Mouse (Mus musculus) ES-E14 (cell line): Measurements from ENCODE around the gene Wdr43. TPM values are rescaled to one million over a fixed set of nuclear protein-coding genes. Genes with fewer than 3 reads are reported as not detected.
"Not testable (repeated sequence)": the region's sequence is repeated elsewhere in the genome, so short reads cannot be mapped to it uniquely, and the experiment has no call there.

Experiments
- DNase-seq: peaks from one replicate; pipeline ENCODE4 v3.0.0-alpha.2; 2013; ENCODE audit warnings: low read depth, low spot score
- H3K27ac ChIP-seq: 2 replicates; pipeline ENCODE4 v1.5.1; 2012; ENCODE audit warnings: low read depth, mild to moderate bottlenecking, low read length, moderate library complexity, mixed read lengths; ENCODE audit not compliant: poor library complexity, insufficient read depth, severe bottlenecking
- H3K36me3 ChIP-seq: 2 replicates; pipeline ENCODE4 v1.6.1; 2012; ENCODE audit warnings: mild to moderate bottlenecking, low read length, moderate library complexity, mixed read lengths; ENCODE audit not compliant: control insufficient read depth, poor library complexity, insufficient read depth, severe bottlenecking
- H3K4me1 ChIP-seq, 2 experiments: fragments of 150-350 bp in 1 of 2; sonication (generic) in 1 of 2; 2 replicates each; pipeline ENCODE4 v1.6.1; 2012; ENCODE audit warnings: low read length in 2 of 2, mild to moderate bottlenecking in 1 of 2, mixed read lengths in 1 of 2; ENCODE audit not compliant: control insufficient read depth in 2 of 2, insufficient read depth in 2 of 2, poor library complexity in 1 of 2
- H3K4me3 ChIP-seq, 2 experiments: fragments of 150-350 bp in 1 of 2; sonication (generic) in 1 of 2; 2 replicates each; pipeline ENCODE4 v1.5.1; 2012; ENCODE audit warnings: low read length in 2 of 2, low read depth in 1 of 2, mild to moderate bottlenecking in 1 of 2, mixed read lengths in 1 of 2; ENCODE audit not compliant: insufficient read depth in 1 of 2, poor library complexity in 1 of 2, severe bottlenecking in 1 of 2
- H3K9ac ChIP-seq: 2 replicates; pipeline ENCODE4 v1.6.1; 2012; ENCODE audit warnings: low read depth, mild to moderate bottlenecking, low read length, mixed read lengths; ENCODE audit not compliant: poor library complexity, insufficient read depth, severe bottlenecking
- H3K9me3 ChIP-seq: fragments of 150-350 bp; sonication (generic); 2 replicates; pipeline ENCODE4 v1.6.1; 2012; ENCODE audit warnings: low read depth, mild to moderate bottlenecking, low read length; ENCODE audit not compliant: control insufficient read depth, insufficient read depth
- CHD2 ChIP-seq: IDR thresholded peaks from 2 replicates; pipeline ENCODE4 v1.6.1; 2014; ENCODE audit warnings: mild to moderate bottlenecking, low read depth, low read length, inconsistent platforms
- HCFC1 ChIP-seq: IDR thresholded peaks from 2 replicates; pipeline ENCODE4 v1.6.1; 2012; ENCODE audit warnings: low read length, inconsistent platforms, borderline replicate concordance; ENCODE audit not compliant: insufficient read depth
- MAFK ChIP-seq: IDR thresholded peaks from 2 replicates; pipeline ENCODE4 v1.6.1; 2014; ENCODE audit warnings: mild to moderate bottlenecking, low read depth, low read length, inconsistent platforms; ENCODE audit not compliant: insufficient read depth
- ZC3H11A ChIP-seq: IDR thresholded peaks from 2 replicates; pipeline ENCODE4 v1.6.1; 2012; ENCODE audit warnings: low read depth, mild to moderate bottlenecking, inconsistent platforms, low read length, borderline replicate concordance
- ZNF384 ChIP-seq: IDR thresholded peaks from 2 replicates; pipeline ENCODE4 v1.6.1; 2012; ENCODE audit warnings: low read depth, low read length, inconsistent platforms
- in situ Hi-C, 2 experiments: fragments of 600-800 bp; cut with MboI; formaldehyde crosslinking; loops; one replicate each; pipeline ENCODE4 v1.15.1; 2025; ENCODE audit warnings: low sequenced_read_pairs in 2 of 2, inconsistent platforms in 1 of 2; ENCODE audit not compliant: unreplicated experiment in 2 of 2
- total RNA-seq: library from RNA; depleted of rRNA; stranded (reverse); fragments of 300-350 nt; gene quantifications from 2 replicates; pipeline ENCODE4 v1.2.3, GENCODE M21; 2012

Wdr43 gene
- total RNA-seq, 1 experiment: 264 TPM

GRCm38 (mm10) chr17:71636786-71637185, 21.1 kb downstream of the Wdr43 start:
- H3K36me3 ChIP-seq: peaks cover 65% of the 10 kb centered on the region
- H3K9me3 ChIP-seq: no peaks in the 10 kb centered on the region
- H3K4me3 ChIP-seq: no peak overlapping the region
- in situ Hi-C loops: no loop called here
- H3K27ac ChIP-seq: no peak overlapping the region
- H3K4me1 ChIP-seq: peaks cover 0 to 2% of the 10 kb centered on the region in 2 experiments; a peak in 1 of 4 replicates
- no peak overlapping the region for H3K9ac ChIP-seq
- TF ChIP-seq CHD2: no peak
- DNase-seq: no peak

- Histone ChIP-seq H3K36me3 (peaks cover 62% of the 10 kb centered on the region), H3K4me3 (no peak overlapping the region), H3K27ac (no peak overlapping the region), H3K9ac (no peak overlapping the region), H3K4me1 (peaks cover 0 to 2% of the 10 kb centered on the region in 2 experiments; a peak in 1 of 4 replicates), H3K9me3 (no peaks in the 10 kb centered on the region)
- no peak for DNase-seq
- TF ChIP-seq HCFC1: no peak
- no peak for TF ChIP-seq ZNF384
- TF ChIP-seq MAFK: no peak
- no peak for TF ChIP-seq ZC3H11A
- no peak for TF ChIP-seq CHD2
- in situ Hi-C loops: no loop called here
These were observed 22.1 kb downstream of the Wdr43 start for GRCm38 (mm10) chr17:71637750-71638265.

- H3K4me1 ChIP-seq, H3K9me3 ChIP-seq, H3K4me3 ChIP-seq, H3K27ac ChIP-seq, H3K9ac ChIP-seq, in situ Hi-C loops, DNase-seq: not testable (repeated sequence)
- H3K36me3 ChIP-seq: peaks cover 55% of the 10 kb centered on the region
These were observed 23.4 kb downstream of the Wdr43 start for GRCm38 (mm10) chr17:71639056-71639455.

DNA sequence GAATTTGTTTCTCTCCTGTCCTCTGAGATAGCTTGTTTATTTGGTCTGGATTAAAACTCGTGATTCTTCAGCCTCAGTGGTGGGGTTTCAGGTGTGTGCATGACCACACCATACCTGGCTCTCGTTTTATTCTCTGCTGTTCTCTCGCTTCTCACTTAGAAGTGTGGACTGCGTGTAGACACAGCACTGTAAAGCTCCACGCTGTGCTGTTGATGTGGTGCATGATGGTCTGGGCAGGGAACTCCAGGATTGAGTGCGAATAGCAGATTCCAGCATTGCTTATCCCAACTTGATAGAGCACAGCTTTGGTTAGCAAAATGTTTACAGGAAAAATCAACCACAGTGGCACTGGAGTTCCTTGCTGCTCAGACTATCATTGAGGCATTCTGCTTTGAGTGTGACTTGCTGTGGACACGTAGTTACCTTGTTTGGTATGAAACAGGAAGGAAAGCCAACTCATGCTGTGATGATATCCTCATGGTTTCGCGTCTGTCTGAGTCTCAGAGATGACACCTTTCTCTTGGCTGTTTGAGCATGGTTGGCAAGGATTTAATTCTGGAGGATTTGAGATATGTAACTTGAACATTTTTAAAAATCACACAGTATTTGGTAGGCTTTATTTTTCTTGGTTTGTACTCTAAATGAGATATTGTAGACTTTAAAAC, 24.9 kb downstream of the Wdr43 start:
- in situ Hi-C loops: no loop called here
- TF ChIP-seq ZNF384: no peak
- TF ChIP-seq MAFK: no peak
- no peak for TF ChIP-seq HCFC1
- no peak for TF ChIP-seq CHD2
- TF ChIP-seq ZC3H11A: no peak
- Histone ChIP-seq H3K4me3 (no peak overlapping the region), H3K36me3 (peaks cover 51% of the 10 kb centered on the region), H3K9me3 (no peaks in the 10 kb centered on the region), H3K9ac (no peak overlapping the region), H3K4me1 (peaks cover 0 to 2% of the 10 kb centered on the region in 2 experiments; a peak in 1 of 4 replicates), H3K27ac (no peak overlapping the region)
- no peak for DNase-seq

DNA sequence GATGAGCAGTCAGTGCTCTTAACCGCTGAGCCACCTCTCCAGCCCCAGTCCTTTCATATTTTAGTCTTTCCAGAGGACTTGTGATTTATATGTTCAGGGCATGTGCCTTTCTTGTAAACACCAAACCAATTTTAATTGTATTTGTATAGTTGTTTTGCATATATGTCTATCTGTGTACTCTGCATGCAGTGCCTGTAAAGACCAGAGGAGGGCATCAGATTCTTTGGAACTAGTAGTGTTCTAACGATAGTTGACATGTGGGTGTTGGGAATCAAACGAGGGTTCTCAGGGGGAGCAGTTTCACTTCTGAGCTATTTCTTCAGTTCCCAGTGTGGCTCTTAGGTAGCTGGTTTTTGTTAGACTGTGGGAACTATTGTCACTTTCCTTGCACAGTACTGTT, 26.5 kb downstream of the Wdr43 start:
- no peak overlapping the region for H3K9ac ChIP-seq
- H3K9me3 ChIP-seq: no peaks in the 10 kb centered on the region
- in situ Hi-C loops: no loop called here
- H3K4me3 ChIP-seq: no peak overlapping the region
- no peak for DNase-seq
- TF ChIP-seq MAFK: no peak
- no peak for TF ChIP-seq ZC3H11A
- TF ChIP-seq HCFC1: no peak
- no peak for TF ChIP-seq CHD2
- no peak for TF ChIP-seq ZNF384
- peaks cover 0 to 2% of the 10 kb centered on the region in 2 experiments; a peak in 1 of 4 replicates for H3K4me1 ChIP-seq
- no peak overlapping the region for H3K27ac ChIP-seq
- peaks cover 52% of the 10 kb centered on the region for H3K36me3 ChIP-seq
